Mouse (Mus musculus) MEL (cell line): ENCODE measurements around the gene Sult2b1. TPM values are rescaled to one million over a fixed set of nuclear protein-coding genes. Genes with fewer than 3 reads are reported as not detected.

ENCODE experiments used
- DNase-seq: peaks from one replicate; pipeline ENCODE4 v3.0.0; 2011; ENCODE audit warnings: low read depth, low spot score
- H3K27ac ChIP-seq: 2 replicates; pipeline ENCODE4 v1.5.1; 2012; ENCODE audit warnings: low read depth, mild to moderate bottlenecking, control low read depth, low read length, moderate library complexity; ENCODE audit not compliant: control insufficient read depth
- H3K27me3 ChIP-seq, 2 experiments: fragments of 150-350 bp in 1 of 2; sonication (generic) in 1 of 2; 2 replicates each; pipeline ENCODE4 v1.6.1; 2012; ENCODE audit warnings: low read length in 2 of 2, mild to moderate bottlenecking in 2 of 2, improper control_type of control experiment in 1 of 2, moderate library complexity in 1 of 2; ENCODE audit not compliant: insufficient read depth in 2 of 2, control insufficient read depth in 1 of 2
- H3K36me3 ChIP-seq, 2 experiments: 2 replicates each; pipeline ENCODE4 v1.6.1; 2012 to 2014; ENCODE audit warnings: low read length in 2 of 2, improper control_type of control experiment in 1 of 2, inconsistent platforms in 1 of 2, mild to moderate bottlenecking in 1 of 2; ENCODE audit not compliant: insufficient read depth in 2 of 2, control insufficient read depth in 1 of 2
- H3K4me1 ChIP-seq, 2 experiments: fragments of 150-350 bp in 1 of 2; sonication (generic) in 1 of 2; 2 replicates each; pipeline ENCODE4 v1.6.1; 2012; ENCODE audit warnings: low read length in 2 of 2, improper control_type of control experiment in 1 of 2, mild to moderate bottlenecking in 1 of 2; ENCODE audit not compliant: insufficient read depth in 2 of 2, control insufficient read depth in 1 of 2
- H3K4me3 ChIP-seq, 2 experiments: fragments of 150-350 bp in 1 of 2; sonication (generic) in 1 of 2; 2 replicates each; pipeline ENCODE4 v1.5.1; 2012; ENCODE audit warnings: low read depth in 2 of 2, low read length in 2 of 2, mild to moderate bottlenecking in 2 of 2, moderate library complexity in 2 of 2, control low read depth in 1 of 2, improper control_type of control experiment in 1 of 2; ENCODE audit not compliant: control insufficient read depth in 1 of 2, insufficient read depth in 1 of 2
- H3K79me2 ChIP-seq: 2 replicates; pipeline ENCODE4 v1.6.1; 2012; ENCODE audit warnings: mild to moderate bottlenecking, low read length, moderate library complexity; ENCODE audit not compliant: control insufficient read depth, poor library complexity, insufficient read depth
- H3K9ac ChIP-seq: 2 replicates; pipeline ENCODE4 v1.6.1; 2012; ENCODE audit warnings: low read depth, mild to moderate bottlenecking, control low read depth, low read length, moderate library complexity; ENCODE audit not compliant: control insufficient read depth, poor library complexity, severe bottlenecking
- H3K9me3 ChIP-seq: fragments of 150-350 bp; sonication (generic); replicated peaks from 2 replicates; pipeline ENCODE4 v1.6.1; 2012; ENCODE audit warnings: mild to moderate bottlenecking, low read length, improper control_type of control experiment, moderate library complexity; ENCODE audit not compliant: insufficient read depth
- BHLHE40 ChIP-seq: IDR thresholded peaks from 2 replicates; pipeline ENCODE4 v1.6.1; 2012; ENCODE audit warnings: low read depth, mild to moderate bottlenecking, inconsistent platforms, low read length, improper control_type of control experiment, borderline replicate concordance
- CHD1 ChIP-seq: IDR thresholded peaks from 2 replicates; pipeline ENCODE4 v1.6.1; 2012; ENCODE audit warnings: low read depth, mild to moderate bottlenecking, inconsistent platforms, low read length, improper control_type of control experiment
- CTCF ChIP-seq, 3 experiments: IDR thresholded peaks in 2 of 3; conservative IDR thresholded peaks in 1 of 3; 2 replicates each; pipeline ENCODE4 v1.5.1; 2011 to 2012; ENCODE audit warnings: low read length in 3 of 3, low read depth in 2 of 3, mild to moderate bottlenecking in 2 of 3, improper control_type of control experiment in 1 of 3, inconsistent platforms in 1 of 3, mixed read lengths in 1 of 3, moderate library complexity in 1 of 3; ENCODE audit not compliant: control insufficient read depth in 1 of 3, insufficient read depth in 1 of 3, poor library complexity in 1 of 3, severe bottlenecking in 1 of 3
- ETS1 ChIP-seq: IDR thresholded peaks from 2 replicates; pipeline ENCODE4 v1.6.1; 2012; ENCODE audit warnings: low read depth, mild to moderate bottlenecking, inconsistent platforms, low read length, improper control_type of control experiment, moderate library complexity
- GABPA ChIP-seq: IDR thresholded peaks from 2 replicates; pipeline ENCODE4 v1.6.1; 2012; ENCODE audit warnings: low read depth, mild to moderate bottlenecking, inconsistent platforms, low read length, improper control_type of control experiment, moderate library complexity
- GATA1 ChIP-seq: IDR thresholded peaks from 2 replicates; pipeline ENCODE4 v1.6.1; 2011; ENCODE audit warnings: low read depth, low read length, improper control_type of control experiment
- JUND ChIP-seq: IDR thresholded peaks from 2 replicates; pipeline ENCODE4 v1.6.1; 2011; ENCODE audit warnings: low read depth, mild to moderate bottlenecking, improper control_type of control experiment, low read length
- MAZ ChIP-seq: IDR thresholded peaks from 2 replicates; pipeline ENCODE4 v1.6.1; 2012; ENCODE audit warnings: low read depth, mild to moderate bottlenecking, inconsistent platforms, low read length, improper control_type of control experiment
- MXI1 ChIP-seq: IDR thresholded peaks from 2 replicates; pipeline ENCODE4 v1.6.1; 2011; ENCODE audit warnings: mild to moderate bottlenecking, low read depth, low read length, improper control_type of control experiment
- MYC ChIP-seq: IDR thresholded peaks from 2 replicates; pipeline ENCODE4 v1.6.1; 2011; ENCODE audit warnings: low read depth, mild to moderate bottlenecking, low read length, improper control_type of control experiment, moderate library complexity
- NELFE ChIP-seq: IDR thresholded peaks from 2 replicates; pipeline ENCODE4 v1.6.1; 2011; ENCODE audit warnings: low read depth, low read length, improper control_type of control experiment
- SMC3 ChIP-seq: IDR thresholded peaks from 2 replicates; pipeline ENCODE4 v1.6.1; 2011; ENCODE audit warnings: low read depth, low read length, improper control_type of control experiment
- TBP ChIP-seq: IDR thresholded peaks from 2 replicates; pipeline ENCODE4 v1.8.0; 2011; ENCODE audit warnings: low read depth, low read length, improper control_type of control experiment
- TCF12 ChIP-seq: IDR thresholded peaks from 2 replicates; pipeline ENCODE4 v1.6.1; 2014; ENCODE audit warnings: low read depth, mild to moderate bottlenecking, inconsistent platforms, low read length, improper control_type of control experiment, moderate library complexity
- USF2 ChIP-seq, 2 experiments: IDR thresholded peaks; 2 replicates each; pipeline ENCODE4 v1.6.1; 2011 to 2012; ENCODE audit warnings: improper control_type of control experiment in 2 of 2, low read length in 2 of 2, borderline replicate concordance in 1 of 2, inconsistent platforms in 1 of 2, low read depth in 1 of 2, mild to moderate bottlenecking in 1 of 2; ENCODE audit not compliant: insufficient read depth in 1 of 2
- ZC3H11A ChIP-seq: IDR thresholded peaks from 2 replicates; pipeline ENCODE4 v1.6.1; 2012; ENCODE audit warnings: low read depth, mild to moderate bottlenecking, inconsistent platforms, low read length, improper control_type of control experiment
- ZMIZ1 ChIP-seq: IDR thresholded peaks from 2 replicates; pipeline ENCODE4 v1.6.1; 2012; ENCODE audit warnings: low read depth, mild to moderate bottlenecking, inconsistent platforms, low read length, improper control_type of control experiment, moderate library complexity
- ZNF384 ChIP-seq: IDR thresholded peaks from 2 replicates; pipeline ENCODE4 v1.6.1; 2012; ENCODE audit warnings: low read depth, mild to moderate bottlenecking, inconsistent platforms, low read length, improper control_type of control experiment
- polyA plus RNA-seq, 2 experiments: library from polyadenylated mRNA; stranded (reverse) in 1 of 2; unstranded in 1 of 2; fragments of >175 nt in 1 of 2; fragments of >200 nt in 1 of 2; gene quantifications; 2 replicates each; pipeline versions ENCODE4 v1.2.1 to v1.2.4; 2012; ENCODE audit warnings: low replicate concordance in 2 of 2, low read depth in 1 of 2; ENCODE audit not compliant: insufficient read length in 2 of 2, insufficient read depth in 1 of 2, missing spikeins in 1 of 2
- total RNA-seq: library from RNA; depleted of rRNA; stranded (reverse); fragments of 300-350 nt; gene quantifications from 2 replicates; pipeline ENCODE4 v1.2.3, GENCODE M21; 2012

Sult2b1 gene
- total and polyA plus RNA-seq, 3 experiments = 0.08 to 0.47 TPM; not detected in 1

- H3K9me3 ChIP-seq = no peaks in the 10 kb centered on the region
- no peaks in the 10 kb centered on the region; a peak in 1 of 4 replicates for H3K4me1 ChIP-seq
- H3K27me3 ChIP-seq = peaks cover 1 to 5% of the 10 kb centered on the region in 2 experiments; a peak in 2 of 4 replicates
- no peak overlapping the region for H3K27ac ChIP-seq
- H3K9ac ChIP-seq = no peak overlapping the region
- TF ChIP-seq SMC3 (no peak), CHD1 (no peak), USF2 (IDR thresholded peaks at IDR 0.05; ENCODE audit: borderline replicate concordance in 1 of 2, insufficient read depth in 1 of 2, low read depth in 1 of 2, low read length in 2 of 2) (no peak), MYC (no peak), NELFE (no peak), MXI1 (no peak), ZC3H11A (no peak), TBP (no peak), JUND (no peak), ZMIZ1 (no peak)
- no peak for DNase-seq
- no peaks in the 10 kb centered on the region for H3K36me3 ChIP-seq
- no peak overlapping the region for H3K4me3 ChIP-seq
- no peaks in the 10 kb centered on the region for H3K79me2 ChIP-seq
Observed at GRCm38 (mm10) chr7:45692364-45692763, 92.1 kb downstream of the Sult2b1 start.

GRCm38 (mm10) chr7:45689800-45690199, 94.7 kb downstream of the Sult2b1 start:
- no peak overlapping the region for H3K27ac ChIP-seq
- TF ChIP-seq CTCF (IDR thresholded peaks at IDR 0.05 in 2 of 3, conservative IDR thresholded peaks at IDR 0.05 in 1 of 3; ENCODE audit: control insufficient read depth in 1 of 3, insufficient read depth in 1 of 3, low read depth in 2 of 3, low read length in 3 of 3, poor library complexity in 1 of 3, severe bottlenecking in 1 of 3) = no peak
- TF ChIP-seq GATA1 = no peak
- TF ChIP-seq GABPA = no peak
- DNase-seq = no peak
- H3K9ac ChIP-seq = no peak overlapping the region
- peaks cover 1 to 7% of the 10 kb centered on the region in 2 experiments; a peak in 2 of 4 replicates for H3K27me3 ChIP-seq
- no peak overlapping the region for H3K4me3 ChIP-seq
- H3K79me2 ChIP-seq = no peaks in the 10 kb centered on the region
- no peaks in the 10 kb centered on the region; a peak in 1 of 4 replicates for H3K4me1 ChIP-seq
- no peaks in the 10 kb centered on the region for H3K36me3 ChIP-seq
- H3K9me3 ChIP-seq = no peaks in the 10 kb centered on the region

- no peak for DNase-seq
- Histone ChIP-seq H3K79me2 (no peaks in the 10 kb centered on the region), H3K9me3 (no peaks in the 10 kb centered on the region), H3K4me3 (no peak overlapping the region), H3K4me1 (no peaks in the 10 kb centered on the region; a peak in 1 of 4 replicates), H3K9ac (no peak overlapping the region), H3K27ac (no peak overlapping the region), H3K36me3 (no peaks in the 10 kb centered on the region), H3K27me3 (peaks cover 1 to 7% of the 10 kb centered on the region in 2 experiments; a peak in 2 of 4 replicates)
- no peak for TF ChIP-seq ETS1
- TF ChIP-seq GABPA = no peak
- no peak for TF ChIP-seq TCF12
- TF ChIP-seq JUND = no peak
- TF ChIP-seq MXI1 = no peak
- TF ChIP-seq BHLHE40 = no peak
- no peak for TF ChIP-seq ZNF384
- TF ChIP-seq MAZ = no peak
- TF ChIP-seq MYC = no peak
- TF ChIP-seq GATA1 = no peak
Observed at GRCm38 (mm10) chr7:45689099-45689498, 95.4 kb downstream of the Sult2b1 start.
